Mouse (Mus musculus) liver, adult 2 months (tissue): ENCODE measurements around the gene Olfr1080.
"Not testable (repeated sequence)": the region's sequence is repeated elsewhere in the genome, so short reads cannot be mapped to it uniquely, and the experiment has no call there.

Experiments
- CTCF ChIP-seq: fragments of 200-500 bp; IDR thresholded peaks from 2 replicates; pipeline ENCODE4 v1.5.1; 2011; ENCODE audit warnings: low read depth, low read length, control low read depth
- POLR2A ChIP-seq: fragments of 200-500 bp; IDR thresholded peaks from 2 replicates; pipeline ENCODE4 v1.6.1; 2011; ENCODE audit warnings: low read length, control low read depth; ENCODE audit not compliant: insufficient read depth; ENCODE audit errors: extremely low read depth

DNA sequence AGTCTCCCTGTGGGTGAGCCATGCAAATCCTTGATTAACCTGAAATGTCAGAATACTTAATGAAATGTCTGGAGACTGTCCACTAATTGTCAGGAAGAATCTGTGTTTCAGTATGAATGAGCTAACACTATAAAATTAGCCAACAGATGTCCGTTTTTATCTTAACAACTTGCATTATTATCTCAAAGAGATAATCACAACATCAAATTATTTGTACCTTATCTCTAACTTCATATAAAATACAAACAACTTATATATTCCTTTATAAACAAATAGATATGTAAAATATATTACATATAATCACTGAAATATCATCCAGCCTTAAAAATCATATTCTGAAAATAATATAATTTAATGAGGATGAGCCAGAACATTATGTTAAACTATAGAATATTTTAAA lies 40.8 kb upstream of the Olfr1080 start, which contains the start of gene Olfr1082:
- TF ChIP-seq CTCF, POLR2A: not testable (repeated sequence)
